Mouse (Mus musculus): ENCODE data around the gene Ropn1.

DNA sequence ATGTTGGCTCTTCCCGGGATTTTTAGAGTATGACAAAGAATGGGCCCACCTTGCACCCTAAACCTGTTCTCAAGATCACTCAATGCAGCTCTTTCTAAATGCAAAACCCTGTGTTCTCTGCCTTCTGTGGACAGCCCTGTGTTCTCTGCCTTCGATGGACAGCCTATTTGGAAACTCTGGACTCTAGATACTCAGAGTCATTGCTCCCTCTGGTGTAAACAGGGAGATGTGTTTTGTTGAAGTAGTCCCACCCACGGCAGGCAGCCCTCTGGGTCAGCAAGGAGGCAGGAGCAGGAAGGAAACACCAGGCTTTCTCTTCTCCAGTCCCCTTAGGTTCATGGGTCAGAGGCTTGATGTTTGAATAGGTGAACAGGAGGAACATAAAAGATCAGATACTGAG, 44.0 kb upstream of the Ropn1 start:
- TF ChIP-seq CEBPB (IDR thresholded peaks at IDR 0.05; ENCODE audit: insufficient read depth, poor library complexity, severe bottlenecking), result no peak
- TF ChIP-seq POLR2A (IDR thresholded peaks at IDR 0.05; ENCODE audit: insufficient read length, low read depth), result no peak
- no peak for TF ChIP-seq E2F4 (IDR thresholded peaks at IDR 0.05; ENCODE audit: insufficient read depth)
- TF ChIP-seq MAX (IDR thresholded peaks at IDR 0.05; ENCODE audit: low read depth), result no peak
- TF ChIP-seq MYOD1 (IDR thresholded peaks at IDR 0.05; ENCODE audit: control insufficient read depth in 1 of 3, insufficient read length in 2 of 3, low read depth in 2 of 3), result no peak
- no peak for TF ChIP-seq POLR2AphosphoS2 (IDR thresholded peaks at IDR 0.05; ENCODE audit: insufficient read length, low read depth)
- TF ChIP-seq SRF (IDR thresholded peaks at IDR 0.05; ENCODE audit: control insufficient read depth, insufficient read length, low read depth), result no peak
- no peak for TF ChIP-seq USF1 (IDR thresholded peaks at IDR 0.05; ENCODE audit: low read depth)
- TF ChIP-seq MYOG (IDR thresholded peaks at IDR 0.05; ENCODE audit: control insufficient read depth in 1 of 3, insufficient read depth in 1 of 3, insufficient read length in 2 of 3, low read depth in 2 of 3), result no peak
- TF ChIP-seq TCF12 (IDR thresholded peaks at IDR 0.05; ENCODE audit: insufficient read depth, poor library complexity, severe bottlenecking), result no peak
- no peak for TF ChIP-seq TCF3 (IDR thresholded peaks at IDR 0.05; ENCODE audit: insufficient read length, low read depth)
- no peak for TF ChIP-seq REST (IDR thresholded peaks at IDR 0.05; ENCODE audit: insufficient read depth, insufficient read length)

All from myocyte (in vitro differentiated cells).